Mouse (Mus musculus): ENCODE data around the gene Fam71a.

Fam71a gene

DNA sequence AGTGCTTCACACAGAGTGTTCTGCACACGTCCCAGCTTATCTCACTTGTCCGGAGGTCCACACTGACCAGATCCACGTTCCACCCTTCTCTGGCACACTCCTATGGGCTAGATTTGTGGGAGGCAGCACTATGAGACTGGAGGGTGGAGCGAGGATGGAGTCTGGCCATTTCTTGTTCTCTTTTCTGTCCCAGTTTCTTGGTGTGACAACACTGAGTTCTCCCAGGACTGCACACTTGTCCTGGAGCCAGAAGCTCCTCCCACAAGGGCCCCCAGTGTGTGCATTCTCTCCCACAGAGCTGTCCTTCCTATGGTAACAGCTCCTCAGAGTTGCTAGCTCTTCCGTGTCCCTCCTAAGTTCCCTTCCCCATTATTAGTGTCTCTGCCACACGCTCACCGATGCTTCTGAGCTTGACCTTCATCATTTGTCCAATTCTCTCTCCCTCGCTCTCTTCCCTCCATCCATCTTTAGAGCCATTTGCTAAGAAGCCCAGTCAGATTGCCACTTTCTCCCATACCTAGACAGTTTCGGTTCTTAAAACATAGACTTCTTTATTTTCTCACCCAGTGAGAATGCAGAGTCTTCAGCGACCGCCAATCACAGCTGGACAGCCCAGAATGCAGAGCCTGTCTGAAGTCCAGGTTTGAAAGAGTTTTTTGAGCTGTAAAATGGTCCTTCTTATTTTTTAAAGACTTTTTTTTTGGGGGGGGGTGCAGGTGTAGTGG is 48.9 kb downstream of the Fam71a start:
- DNase-seq = no peak

DNA sequence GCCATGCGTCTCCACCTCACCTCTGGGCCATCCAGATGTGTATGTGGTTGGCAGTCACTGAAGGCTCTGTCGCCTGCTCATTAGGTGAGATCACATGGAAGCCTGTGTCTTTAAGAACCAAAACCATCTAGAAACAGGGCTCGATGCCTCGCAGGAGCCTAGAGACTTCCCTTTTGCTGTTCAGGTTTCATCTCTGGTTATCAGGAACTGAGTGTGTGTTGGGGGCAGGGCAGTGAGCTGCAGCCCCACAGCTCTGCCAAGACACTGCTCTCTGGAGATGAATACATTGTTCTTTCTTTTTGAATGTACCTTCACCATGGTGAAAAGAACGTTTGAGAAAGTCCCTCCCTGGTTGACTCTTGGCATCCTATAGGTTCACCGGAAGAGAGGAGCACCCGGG is 49.7 kb downstream of the Fam71a start:
- no peak for DNase-seq

All from kidney, adult 18-20 months (tissue).